Mouse (Mus musculus) megakaryocyte, embryonic 14.5 days (primary cell): ENCODE measurements at regions not wholly inside any gene's neighbourhood (a gene's known extent, or its start where the extent isn't known, plus 50 kb on each side); places are given as distances from the start of the nearest gene placed in this dataset.

Source experiments
- FLI1 ChIP-seq: IDR thresholded peaks from 2 replicates; pipeline ENCODE4 v1.6.1; 2012; ENCODE audit warnings: low read length, inconsistent platforms, mixed read lengths
- GATA1 ChIP-seq: IDR thresholded peaks from 3 replicates; pipeline ENCODE4 v1.6.1; 2012; ENCODE audit warnings: mixed read lengths, low read length, inconsistent platforms, borderline replicate concordance

GRCm38 (mm10) chr4:153899721-153900120 is 57.3 kb upstream of the A430005L14Rik start:
- no peak for TF ChIP-seq FLI1
- TF ChIP-seq GATA1, result no peak
